In genomic region chr2:122712848-122713247, GRCm38 (mm10) we compare ENCODE assay signal across 21 mouse cellular contexts. TPM values are rescaled to one million over a fixed set of nuclear protein-coding genes. Genes with fewer than 3 reads are reported as not detected.
DNase-seq lines count a peak whose midpoint lies in the region; ATAC-seq lines count a peak whose summit lies in the region.
"Had no signal": no experiment of that assay in that cellular context is flagged by ENCODE, and none has a peak within 500 bp of the region (broad histone marks: within the 10 kb centered on the region; RNA-seq: fewer than 3 reads in every experiment).

No protein-coding gene starts in this region.

- no peak for DNase-seq in urinary bladder, adult 2 months (ENCODE audit: low spot score)
- DNase-seq in urinary bladder, postnatal 14 days (ENCODE audit: low spot score): no peak
- DNase-seq in right cerebral cortex, postnatal 25 days: no peak
- DNase-seq: adrenal gland, adult 2 months; adrenal gland, adult 8-10 months; adrenal gland, postnatal 10 days; adrenal gland, postnatal 14 days; adrenal gland, postnatal 25 days; adrenal gland, postnatal 36 days; B cell, adult 2 months; cerebellum, adult 11 months; cerebellum, adult 11-12 months; cerebellum, adult 18-20 months had no signal

- ATAC-seq in granulocyte monocyte progenitor cell, adult 5-6 weeks (replicated peaks; ENCODE audit: poor library complexity, severe bottlenecking): peak; percentile 67
- peak; percentile 55; the same call in 1 of the 2 replicates for ATAC-seq in megakaryocyte, adult 5-6 weeks (ENCODE audit: poor library complexity, severe bottlenecking)
- ATAC-seq in megakaryocyte progenitor cell, adult 5-6 weeks (replicated peaks; ENCODE audit: poor library complexity): peak; percentile 48; the same call in 1 of the 2 replicates
- ATAC-seq: activated CD4-positive, CD25-positive, alpha-beta regulatory T cell, adult 4 months; CD4-positive, CD25-positive, alpha-beta regulatory T cell, adult 4 months; Patski had no signal

RNA-seq across cellular contexts. Expression of gene Slc30a4, which starts 10.4 kb away (rescaled TPM):
- total RNA-seq in granulocyte monocyte progenitor cell, adult 5-6 weeks (2014; fragmentation: Nextera tagmentation): 1.3 and 2.0 TPM in 2 replicates
- 1.3 and 2.1 TPM in 2 replicates for total RNA-seq in granulocyte monocyte progenitor cell, adult 5-6 weeks (2017)
- 1.2 and 1.9 TPM in 2 replicates for total RNA-seq in megakaryocyte, adult 5-6 weeks (2015)
- 1.9 and 2.2 TPM in 2 replicates for total RNA-seq in megakaryocyte, adult 5-6 weeks (2017)
- 1.8 and 2.1 TPM in 2 replicates for total RNA-seq in megakaryocyte progenitor cell, adult 5-6 weeks (2015)
- total RNA-seq in megakaryocyte progenitor cell, adult 5-6 weeks (2017): 2.5 and 2.7 TPM in 2 replicates
- polyA plus RNA-seq in urinary bladder, adult 2 months (2012; rRNA removed): 10.8 and 12.1 TPM in 2 replicates
- total RNA-seq: MEL had no signal
- polyA plus RNA-seq: G1E had no signal

RNA-seq across cellular contexts. Expression of gene Bloc1s6, which starts 25.5 kb away (rescaled TPM):
- 25.7 and 31.8 TPM in 2 replicates for total RNA-seq in granulocyte monocyte progenitor cell, adult 5-6 weeks (2014; fragmentation: Nextera tagmentation)
- total RNA-seq in granulocyte monocyte progenitor cell, adult 5-6 weeks (2017): 38.8 and 39.9 TPM in 2 replicates
- total RNA-seq in megakaryocyte, adult 5-6 weeks (2015): 12.0 and 12.9 TPM in 2 replicates
- 24.1 and 30.4 TPM in 2 replicates for total RNA-seq in megakaryocyte, adult 5-6 weeks (2017)
- 15.5 and 18.9 TPM in 2 replicates for total RNA-seq in megakaryocyte progenitor cell, adult 5-6 weeks (2015)
- 18.8 and 28.1 TPM in 2 replicates for total RNA-seq in megakaryocyte progenitor cell, adult 5-6 weeks (2017)
- 36.0 and 38.2 TPM in 2 replicates for polyA plus RNA-seq in urinary bladder, adult 2 months (2012; rRNA removed)

RNA-seq across cellular contexts. Expression of gene Sqor, which starts 52.2 kb away (rescaled TPM):
- total RNA-seq in granulocyte monocyte progenitor cell, adult 5-6 weeks (2014; fragmentation: Nextera tagmentation): 22.7 and 29.0 TPM in 2 replicates
- total RNA-seq in granulocyte monocyte progenitor cell, adult 5-6 weeks (2017): 26.4 and 36.6 TPM in 2 replicates
- total RNA-seq in megakaryocyte, adult 5-6 weeks (2015): 106 and 117 TPM in 2 replicates
- total RNA-seq in megakaryocyte, adult 5-6 weeks (2017): 167 and 173 TPM in 2 replicates
- total RNA-seq in megakaryocyte progenitor cell, adult 5-6 weeks (2015): 29.5 and 34.6 TPM in 2 replicates
- 35.5 and 41.0 TPM in 2 replicates for total RNA-seq in megakaryocyte progenitor cell, adult 5-6 weeks (2017)
- 87.2 and 91.2 TPM in 2 replicates for polyA plus RNA-seq in urinary bladder, adult 2 months (2012; rRNA removed)
